Mouse (Mus musculus) CH12.LX (cell line): Measurements from ENCODE around the gene Kctd7. TPM values are rescaled to one million over a fixed set of nuclear protein-coding genes. Genes with fewer than 3 reads are reported as not detected.

Experiments
- DNase-seq: peaks from one replicate; pipeline ENCODE4 v3.0.0-alpha.2; 2013; ENCODE audit errors: extremely low read depth
- H3K27ac ChIP-seq: 2 replicates; pipeline ENCODE4 v1.5.1; 2012; ENCODE audit warnings: low read depth, mild to moderate bottlenecking, control low read depth, moderate library complexity; ENCODE audit not compliant: insufficient read depth
- H3K27me3 ChIP-seq: replicated peaks from 2 replicates; pipeline ENCODE3; 2012; ENCODE audit warnings: inconsistent platforms
- H3K36me3 ChIP-seq, 2 experiments: replicated peaks in 1 of 2; 2 replicates each; pipeline versions ENCODE3 to v1.6.1; 2012; ENCODE audit warnings: inconsistent platforms in 1 of 2, low read length in 1 of 2, mild to moderate bottlenecking in 1 of 2, mixed read lengths in 1 of 2, moderate library complexity in 1 of 2; ENCODE audit not compliant: control insufficient read depth in 1 of 2, insufficient read depth in 1 of 2
- H3K4me1 ChIP-seq, 2 experiments: 2 replicates each; pipeline ENCODE4 v1.6.1; 2012; ENCODE audit warnings: inconsistent platforms in 1 of 2, moderate library complexity in 1 of 2; ENCODE audit not compliant: insufficient read depth in 2 of 2, control insufficient read depth in 1 of 2
- H3K4me2 ChIP-seq: 2 replicates; pipeline ENCODE4 v1.6.1; 2012; ENCODE audit warnings: low read depth, mild to moderate bottlenecking, control low read depth; ENCODE audit not compliant: poor library complexity, insufficient read depth, severe bottlenecking
- H3K4me3 ChIP-seq, 3 experiments: fragments of 150-350 bp in 1 of 3; sonication (generic) in 1 of 3; replicated peaks in 1 of 3; 2 replicates each; pipeline versions ENCODE3 to v1.5.1; 2011 to 2012; ENCODE audit warnings: low read depth in 2 of 3, low read length in 2 of 3, mild to moderate bottlenecking in 2 of 3, moderate library complexity in 2 of 3, control low read depth in 1 of 3, improper control_type of control experiment in 1 of 3, inconsistent platforms in 1 of 3, mixed read lengths in 1 of 3; ENCODE audit not compliant: poor library complexity in 1 of 3
- H3K79me2 ChIP-seq: replicated peaks from 2 replicates; pipeline ENCODE4 v1.6.1; 2012; ENCODE audit warnings: mild to moderate bottlenecking, moderate library complexity; ENCODE audit not compliant: control insufficient read depth, poor library complexity, insufficient read depth, severe bottlenecking; ENCODE audit errors: extremely low read depth
- H3K9ac ChIP-seq: 2 replicates; pipeline ENCODE4 v1.6.1; 2012; ENCODE audit warnings: low read depth, mild to moderate bottlenecking, control low read depth, moderate library complexity; ENCODE audit not compliant: insufficient read depth
- H3K9me3 ChIP-seq: replicated peaks from 2 replicates; pipeline ENCODE3; 2012; ENCODE audit warnings: low read length, inconsistent platforms, mixed read lengths
- BHLHE40 ChIP-seq: IDR thresholded peaks from 2 replicates; pipeline ENCODE4 v1.6.1; 2011; ENCODE audit warnings: mild to moderate bottlenecking, low read depth, low read length, improper control_type of control experiment
- CHD2 ChIP-seq: IDR thresholded peaks from 2 replicates; pipeline ENCODE4 v1.6.1; 2011; ENCODE audit warnings: low read length, improper control_type of control experiment
- EP300 ChIP-seq: IDR thresholded peaks from 2 replicates; pipeline ENCODE4 v1.6.1; 2011; ENCODE audit warnings: low read length, improper control_type of control experiment
- ETS1 ChIP-seq: conservative IDR thresholded peaks from 2 replicates; pipeline ENCODE4 v1.6.1; 2012; ENCODE audit warnings: low read depth, mild to moderate bottlenecking, inconsistent platforms, low read length, improper control_type of control experiment, moderate library complexity
- GABPA ChIP-seq: IDR thresholded peaks from 2 replicates; pipeline ENCODE4 v1.6.1; 2012; ENCODE audit warnings: low read depth, low read length, improper control_type of control experiment, inconsistent platforms; ENCODE audit not compliant: insufficient replicate concordance
- HCFC1 ChIP-seq: IDR thresholded peaks from 2 replicates; pipeline ENCODE4 v1.6.1; 2012; ENCODE audit warnings: low read depth, mild to moderate bottlenecking, inconsistent platforms, low read length, improper control_type of control experiment
- IRF4 ChIP-seq: IDR thresholded peaks from 2 replicates; pipeline ENCODE4 v1.6.1; 2014; ENCODE audit warnings: low read depth, mild to moderate bottlenecking, inconsistent platforms, low read length, improper control_type of control experiment
- JUN ChIP-seq: IDR thresholded peaks from 2 replicates; pipeline ENCODE4 v1.6.1; 2011; ENCODE audit warnings: low read depth, mild to moderate bottlenecking, low read length, improper control_type of control experiment, moderate library complexity; ENCODE audit not compliant: insufficient read depth
- JUND ChIP-seq: conservative IDR thresholded peaks from 2 replicates; pipeline ENCODE4 v1.6.1; 2011; ENCODE audit warnings: low read depth, low read length, improper control_type of control experiment
- KAT2A ChIP-seq: IDR thresholded peaks from 2 replicates; pipeline ENCODE4 v1.6.1; 2012; ENCODE audit warnings: low read length, improper control_type of control experiment, inconsistent platforms; ENCODE audit not compliant: insufficient replicate concordance
- MAFK ChIP-seq: IDR thresholded peaks from 2 replicates; pipeline ENCODE4 v1.6.1; 2011; ENCODE audit warnings: low read length, improper control_type of control experiment; ENCODE audit not compliant: insufficient replicate concordance
- MAZ ChIP-seq: IDR thresholded peaks from 2 replicates; pipeline ENCODE4 v1.6.1; 2012; ENCODE audit warnings: low read depth, mild to moderate bottlenecking, inconsistent platforms, low read length, improper control_type of control experiment, moderate library complexity
- MXI1 ChIP-seq: IDR thresholded peaks from 2 replicates; pipeline ENCODE4 v1.6.1; 2011; ENCODE audit warnings: mild to moderate bottlenecking, low read depth, low read length, improper control_type of control experiment
- MYC ChIP-seq: IDR thresholded peaks from 2 replicates; pipeline ENCODE4 v1.6.1; 2011; ENCODE audit warnings: low read depth, mild to moderate bottlenecking, improper control_type of control experiment, low read length
- POLR2A ChIP-seq: IDR thresholded peaks from 2 replicates; pipeline ENCODE4 v1.6.1; 2011; ENCODE audit warnings: low read depth, mild to moderate bottlenecking, improper control_type of control experiment, low read length
- TCF12 ChIP-seq: IDR thresholded peaks from 2 replicates; pipeline ENCODE4 v1.6.1; 2014; ENCODE audit warnings: low read depth, mild to moderate bottlenecking, inconsistent platforms, low read length, improper control_type of control experiment
- dilution Hi-C: fragments of 300-500 bp; cut with MboI; formaldehyde crosslinking; loops from 2 replicates; pipeline ENCODE4 v1.14.3; 2020; ENCODE audit warnings: low sequenced_read_pairs; ENCODE audit not compliant: extremely low pct_unique_long_range_greater_than_20kb, extremely low pct_ligation_motif_present
- in situ Hi-C: fragments of 300-500 bp; cut with MboI; formaldehyde crosslinking; loops from 3 replicates; pipeline ENCODE4 v1.14.3; 2019; ENCODE audit warnings: low sequenced_read_pairs, low pct_ligation_motif_present, low pct_unique_long_range_greater_than_20kb, mixed read lengths
- polyA plus RNA-seq: library from polyadenylated mRNA; unstranded; fragments of >175 nt; gene quantifications from 2 replicates; pipeline ENCODE4 v1.2.1, GENCODE M21; 2012; ENCODE audit warnings: low read depth; ENCODE audit not compliant: insufficient read length
- total RNA-seq, 2 experiments: library from RNA; depleted of rRNA; stranded (reverse); fragments of 300-350 nt in 1 of 2; fragments of >200 nt in 1 of 2; gene quantifications; 2 replicates each; pipeline ENCODE4 v1.2.3; 2012 to 2014

The Kctd7 gene
- total and polyA plus RNA-seq, 3 experiments = 2.8 to 4.3 (median 3.3) TPM

DNA sequence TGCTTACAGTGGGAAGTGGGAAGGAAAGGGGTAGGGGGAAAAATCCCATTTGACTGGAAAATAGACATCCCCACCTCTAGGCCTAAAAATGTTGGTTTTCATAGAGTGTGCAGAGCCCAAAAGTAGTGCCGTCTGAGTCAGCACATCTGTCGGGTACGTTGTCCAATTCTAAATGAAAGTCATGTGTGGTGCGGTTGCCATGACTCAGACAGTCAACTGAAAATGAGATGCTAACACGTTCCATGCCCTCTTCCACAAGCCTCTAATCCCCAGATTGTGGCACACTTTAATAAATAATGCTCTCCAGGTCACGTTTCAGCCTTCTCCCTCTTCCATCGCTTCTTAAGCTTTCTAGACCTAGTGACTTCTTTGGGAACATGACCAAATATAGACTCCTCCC lies 27.8 kb upstream of the Kctd7 start:
- Histone ChIP-seq H3K9me3 (no peaks in the 10 kb centered on the region), H3K27me3 (no peaks in the 10 kb centered on the region), H3K4me1 (peaks cover 40 to 68% of the 10 kb centered on the region in 2 experiments), H3K79me2 (peaks cover 29% of the 10 kb centered on the region), H3K36me3 (peaks cover 0 to 74% of the 10 kb centered on the region in 2 experiments), H3K4me3 (no peak overlapping the region), H3K4me2 (peak overlapping the region; percentile 16), H3K27ac (peak overlapping the region; percentile 69; the same call in 1 of the 2 replicates), H3K9ac (peak overlapping the region; percentile 41; the same call in 1 of the 2 replicates)
- in situ Hi-C loops = no loop called here
- dilution Hi-C loops = no loop called here
- TF ChIP-seq ETS1 = peak; percentile 16; the same call in 1 of the 2 replicates
- TF ChIP-seq MAFK = peak; percentile 91
- peak; percentile 30; the same call in 1 of the 2 replicates for TF ChIP-seq IRF4
- TF ChIP-seq MXI1 = peak; percentile 53; the same call in 1 of the 2 replicates
- TF ChIP-seq BHLHE40 = peak; percentile 84
- TF ChIP-seq MAZ = no peak
- TF ChIP-seq HCFC1 = no peak
- DNase-seq = no peak

DNA sequence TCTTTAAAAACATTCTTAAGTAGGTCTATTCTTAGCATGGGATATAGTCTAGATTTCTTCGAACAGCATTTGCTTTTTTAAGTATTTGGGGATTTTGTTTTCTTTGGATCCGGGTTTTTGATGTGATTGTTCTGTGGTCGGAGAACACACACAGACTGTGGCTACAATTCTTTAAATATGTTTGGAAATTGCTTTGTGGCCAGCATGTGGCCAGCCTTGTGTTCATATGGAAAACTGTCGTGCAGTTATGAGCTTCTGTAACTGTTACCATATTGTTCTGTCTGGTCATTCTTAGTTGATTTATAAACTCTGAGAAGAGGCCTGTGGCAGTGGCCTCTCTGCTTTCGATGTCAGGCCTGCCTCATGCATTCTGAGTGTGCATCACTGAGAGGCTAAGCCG lies 26.7 kb upstream of the Kctd7 start:
- peaks cover 29% of the 10 kb centered on the region for H3K79me2 ChIP-seq
- H3K4me2 ChIP-seq = no peak overlapping the region
- H3K27me3 ChIP-seq = no peaks in the 10 kb centered on the region
- dilution Hi-C loops (no loop called here), in situ Hi-C loops (no loop called here)
- TF ChIP-seq TCF12 (no peak), KAT2A (no peak), JUND (no peak), BHLHE40 (peak; percentile 22; the same call in 1 of the 2 replicates), MAFK (no peak)
- H3K36me3 ChIP-seq = peaks cover 0 to 77% of the 10 kb centered on the region in 2 experiments
- no peaks in the 10 kb centered on the region for H3K9me3 ChIP-seq
- DNase-seq = no peak
- no peak overlapping the region; the same call in 1 of the 2 replicates for H3K9ac ChIP-seq
- H3K4me3 ChIP-seq = no peak overlapping the region
- H3K27ac ChIP-seq = 0 out of 2 replicates have a peak overlapping the region, but pooled peaks have one; percentile 8
- peaks cover 35 to 70% of the 10 kb centered on the region in 2 experiments for H3K4me1 ChIP-seq

DNA sequence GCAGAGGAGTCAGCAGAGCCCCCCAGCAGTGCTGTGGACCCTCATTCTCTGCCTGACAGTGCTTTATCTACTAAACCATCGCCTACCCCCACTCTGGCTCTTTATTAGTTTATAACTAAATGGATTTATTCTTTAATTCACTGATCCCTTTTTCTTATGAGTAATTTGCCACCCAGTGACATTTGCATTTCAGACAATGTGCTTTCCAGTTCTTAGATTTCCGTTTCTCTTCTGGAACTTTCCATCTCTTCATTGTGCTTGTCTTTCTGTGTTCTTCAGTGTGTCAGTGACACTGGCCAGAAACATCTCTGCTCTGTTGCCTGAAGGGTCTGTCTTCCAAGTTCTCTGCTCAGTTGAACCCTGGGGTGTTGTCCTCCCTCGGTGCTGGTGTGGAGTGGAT lies 25.4 kb upstream of the Kctd7 start:
- H3K4me1 ChIP-seq = peaks cover 31 to 67% of the 10 kb centered on the region in 2 experiments
- H3K4me2 ChIP-seq = peak overlapping the region; percentile 80
- in situ Hi-C loops (no loop called here), dilution Hi-C loops (no loop called here)
- H3K4me3 ChIP-seq = no peak overlapping the region
- no peaks in the 10 kb centered on the region for H3K27me3 ChIP-seq
- H3K36me3 ChIP-seq = peaks cover 0 to 80% of the 10 kb centered on the region in 2 experiments
- peaks cover 29% of the 10 kb centered on the region for H3K79me2 ChIP-seq
- peak overlapping the region; percentile 86; the same call in 1 of the 2 replicates for H3K27ac ChIP-seq
- no peaks in the 10 kb centered on the region for H3K9me3 ChIP-seq
- peak overlapping the region; percentile 48 for H3K9ac ChIP-seq
- TF ChIP-seq MAFK (0 out of 2 replicates have a peak, but pooled peaks have one; percentile 32), BHLHE40 (0 out of 2 replicates have a peak, but pooled peaks have one; percentile 20), HCFC1 (no peak), POLR2A (peak; percentile 43; the same call in 1 of the 2 replicates), JUN (0 out of 2 replicates have a peak, but pooled peaks have one; percentile 14), MAZ (no peak), MYC (peak; percentile 75), GABPA (no peak), CHD2 (no peak), EP300 (peak; percentile 86), IRF4 (peak; percentile 54; the same call in 1 of the 2 replicates)
- DNase-seq = no peak
